Mouse (Mus musculus): Measurements from ENCODE around the gene BC048562.
A peak's percentile ranks its signal among the peaks of the same experiment; 100 is the strongest.

Gene BC048562

GRCm38 (mm10) chr9:108450292-108451169 lies 14.2 kb downstream of the BC048562 start:
- DNase-seq (ENCODE audit: inconsistent age in 2 of 2, low spot score in 1 of 2), result peak in 1 of 2 experiments; percentile 56

GRCm38 (mm10) chr9:108451170-108451493 lies 14.8 kb downstream of the BC048562 start:
- DNase-seq (ENCODE audit: inconsistent age in 2 of 2, low spot score in 1 of 2), result no peak

GRCm38 (mm10) chr9:108451519-108452160 lies 15.4 kb downstream of the BC048562 start:
- no peak for DNase-seq (ENCODE audit: inconsistent age in 2 of 2, low spot score in 1 of 2)

GRCm38 (mm10) chr9:108452291-108452906 lies 16.1 kb downstream of the BC048562 start:
- peak; percentile 88 to 95 for DNase-seq (ENCODE audit: inconsistent age in 2 of 2, low spot score in 1 of 2)

- DNase-seq (ENCODE audit: inconsistent age in 2 of 2, low spot score in 1 of 2), result no peak
Measured at GRCm38 (mm10) chr9:108452911-108453310, 16.6 kb downstream of the BC048562 start.

GRCm38 (mm10) chr9:108453458-108453857 lies 17.2 kb downstream of the BC048562 start:
- no peak for DNase-seq (ENCODE audit: inconsistent age in 2 of 2, low spot score in 1 of 2)

- no peak for DNase-seq (ENCODE audit: inconsistent age in 2 of 2, low spot score in 1 of 2)
Measured at GRCm38 (mm10) chr9:108454429-108454828, 18.1 kb downstream of the BC048562 start.

GRCm38 (mm10) chr9:108455747-108456571 lies 19.7 kb downstream of the BC048562 start:
- no peak for DNase-seq (ENCODE audit: inconsistent age in 2 of 2, low spot score in 1 of 2)

- no peak for DNase-seq (ENCODE audit: inconsistent age in 2 of 2, low spot score in 1 of 2)
Measured at GRCm38 (mm10) chr9:108456953-108457352, 20.7 kb downstream of the BC048562 start.

GRCm38 (mm10) chr9:108459939-108460318 lies 23.6 kb downstream of the BC048562 start:
- no peak for DNase-seq (ENCODE audit: inconsistent age in 2 of 2, low spot score in 1 of 2)

GRCm38 (mm10) chr9:108460319-108461178 lies 24.3 kb downstream of the BC048562 start, which contains the start of gene Ccdc71:
TSS of gene Ccdc71 (plus strand) at chr9:108460527.
- peak; percentile 90 to 96 for DNase-seq (ENCODE audit: inconsistent age in 2 of 2, low spot score in 1 of 2)

GRCm38 (mm10) chr9:108461181-108461631 lies 24.9 kb downstream of the BC048562 start, which contains the start of gene Klhdc8b:
TSS of gene Klhdc8b (minus strand) at chr9:108461581.
- DNase-seq (ENCODE audit: inconsistent age in 2 of 2, low spot score in 1 of 2), result no peak

- no peak for DNase-seq (ENCODE audit: inconsistent age in 2 of 2, low spot score in 1 of 2)
Measured at GRCm38 (mm10) chr9:108461675-108462074, 25.4 kb downstream of the BC048562 start.

- no peak for DNase-seq (ENCODE audit: inconsistent age in 2 of 2, low spot score in 1 of 2)
Measured at GRCm38 (mm10) chr9:108462192-108462591, 25.9 kb downstream of the BC048562 start.

GRCm38 (mm10) chr9:108463713-108464112 lies 27.4 kb downstream of the BC048562 start:
- peak; percentile 78 to 80 for DNase-seq (ENCODE audit: inconsistent age in 2 of 2, low spot score in 1 of 2)

GRCm38 (mm10) chr9:108466219-108466618 lies 29.9 kb downstream of the BC048562 start:
- DNase-seq (ENCODE audit: inconsistent age in 2 of 2, low spot score in 1 of 2), result no peak

GRCm38 (mm10) chr9:108469430-108469829 lies 33.1 kb downstream of the BC048562 start:
- DNase-seq (ENCODE audit: inconsistent age in 2 of 2, low spot score in 1 of 2), result peak in 1 of 2 experiments; percentile 56

- peak in 1 of 2 experiments; percentile 48 for DNase-seq (ENCODE audit: inconsistent age in 2 of 2, low spot score in 1 of 2)
Measured at GRCm38 (mm10) chr9:108469845-108470244, 33.6 kb downstream of the BC048562 start.

- no peak for DNase-seq (ENCODE audit: inconsistent age in 2 of 2, low spot score in 1 of 2)
Measured at GRCm38 (mm10) chr9:108474528-108474927, 38.2 kb downstream of the BC048562 start.
